Mouse (Mus musculus): ENCODE measurements around the gene Oip5. TPM values are rescaled to one million over a fixed set of nuclear protein-coding genes. Genes with fewer than 3 reads are reported as not detected.
A peak's percentile ranks its signal among the peaks of the same experiment; 100 is the strongest.

Oip5 gene
- total and polyA plus RNA-seq, 2 experiments from 2014 or later, result 4.5 to 5.4 TPM

DNA sequence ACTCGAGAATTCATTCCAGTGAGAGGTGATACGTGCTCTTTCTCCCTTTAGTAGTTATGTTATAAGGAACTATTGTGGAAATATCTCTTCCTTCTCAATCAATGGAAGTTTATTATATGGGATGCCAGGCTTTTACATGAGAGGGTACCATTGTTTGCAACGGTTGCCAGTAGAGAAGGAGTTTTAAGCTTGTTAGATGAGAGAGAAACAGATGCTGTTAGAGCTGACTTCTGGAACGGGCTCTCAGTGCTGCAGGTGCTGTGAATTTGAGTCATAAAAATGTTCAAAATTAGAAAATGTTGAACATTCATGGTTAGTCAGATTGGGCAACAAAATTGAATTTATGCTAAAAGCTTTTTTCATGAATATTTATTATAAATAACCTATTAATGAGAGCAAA is 17.2 kb downstream of the Oip5 start:
- peaks cover 13% of the 10 kb centered on the region for H3K4me1 ChIP-seq (ENCODE audit: insufficient read depth)
- TF ChIP-seq CTCF (IDR thresholded peaks at IDR 0.05; ENCODE audit: low read depth), result no peak
- no peaks in the 10 kb centered on the region for H3K9me3 ChIP-seq (ENCODE audit: low read length)
- peaks cover 21% of the 10 kb centered on the region for H3K36me3 ChIP-seq (ENCODE audit: insufficient read depth)
- H3K27me3 ChIP-seq (ENCODE audit: insufficient read depth, low read length), result no peaks in the 10 kb centered on the region
- no peak overlapping the region for H3K9ac ChIP-seq
- no peak overlapping the region for H3K27ac ChIP-seq (ENCODE audit: low read depth, low read length)
- H3K4me2 ChIP-seq (ENCODE audit: low read depth), result no peak overlapping the region
- DNase-seq (peak; percentile 18), ATAC-seq (no peak)
- WGBS, result 65% methylated on average over 4 of the region's 4 CpGs
- H3K4me3 ChIP-seq (ENCODE audit: low read depth, low read length), result no peak overlapping the region

DNA sequence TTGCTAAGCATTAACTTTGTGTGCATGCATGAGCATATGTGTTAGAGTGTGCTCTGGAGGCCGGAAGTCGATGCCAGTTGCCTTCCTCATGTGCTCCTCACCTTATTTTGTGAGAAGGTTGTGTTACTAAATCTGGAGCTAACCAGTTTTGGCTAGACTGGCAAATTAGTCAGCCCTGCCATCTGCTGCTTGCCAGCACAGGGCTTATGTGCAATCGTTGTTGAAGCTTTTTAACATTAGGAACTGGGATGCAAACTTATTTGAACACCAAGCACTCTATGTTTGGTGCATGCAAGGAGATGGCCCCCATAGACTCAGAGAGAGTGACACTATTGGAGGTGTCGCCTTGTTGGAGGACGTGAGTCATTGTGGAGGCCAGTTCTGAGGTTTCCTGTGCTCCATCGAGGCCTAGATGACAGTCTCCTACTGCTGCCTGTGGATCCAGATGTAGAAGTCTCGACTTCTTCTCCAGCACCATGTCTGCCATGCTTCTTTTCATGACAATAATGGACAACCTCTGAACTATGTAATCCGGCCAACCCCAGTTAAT is 21.4 kb downstream of the Oip5 start:
- Histone ChIP-seq H3K27me3 (ENCODE audit: insufficient read depth, low read length) (no peaks in the 10 kb centered on the region), H3K27ac (ENCODE audit: low read depth, low read length) (no peak overlapping the region), H3K4me1 (ENCODE audit: insufficient read depth) (peaks cover 20% of the 10 kb centered on the region), H3K36me3 (ENCODE audit: insufficient read depth) (peaks cover 18% of the 10 kb centered on the region), H3K4me3 (ENCODE audit: low read depth, low read length) (no peak overlapping the region), H3K4me2 (ENCODE audit: low read depth) (no peak overlapping the region), H3K9ac (no peak overlapping the region), H3K9me3 (ENCODE audit: low read length) (no peaks in the 10 kb centered on the region)
- peak; percentile 33 for DNase-seq
- WGBS, result 83% methylated on average over 8 of the region's 8 CpGs
- no peak for ATAC-seq
- TF ChIP-seq CTCF (IDR thresholded peaks at IDR 0.05; ENCODE audit: low read depth), result no peak

DNA sequence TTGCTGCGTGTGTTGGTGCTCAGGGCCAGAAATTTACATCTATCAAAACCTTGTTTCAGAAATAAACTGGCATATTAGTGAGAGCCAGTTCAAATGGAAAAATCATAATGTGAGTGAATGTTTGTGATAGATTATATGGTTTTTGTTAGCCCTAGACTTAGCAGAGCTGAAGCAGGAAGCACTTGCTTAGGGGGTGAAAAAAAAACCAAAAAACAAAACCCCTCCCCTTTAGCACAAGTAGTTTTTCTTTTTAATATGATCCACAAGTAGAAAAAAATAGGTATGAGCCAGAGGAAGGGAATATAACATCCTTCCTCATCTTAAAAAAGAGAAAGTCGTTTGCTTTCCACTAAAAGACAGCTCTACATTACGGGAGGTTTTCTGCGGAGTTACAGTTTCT is 23.0 kb downstream of the Oip5 start:
- 31% methylated on average over 4 of the region's 4 CpGs for WGBS
- H3K4me3 ChIP-seq (ENCODE audit: low read depth, low read length), result peak overlapping the region; percentile 79

DNA sequence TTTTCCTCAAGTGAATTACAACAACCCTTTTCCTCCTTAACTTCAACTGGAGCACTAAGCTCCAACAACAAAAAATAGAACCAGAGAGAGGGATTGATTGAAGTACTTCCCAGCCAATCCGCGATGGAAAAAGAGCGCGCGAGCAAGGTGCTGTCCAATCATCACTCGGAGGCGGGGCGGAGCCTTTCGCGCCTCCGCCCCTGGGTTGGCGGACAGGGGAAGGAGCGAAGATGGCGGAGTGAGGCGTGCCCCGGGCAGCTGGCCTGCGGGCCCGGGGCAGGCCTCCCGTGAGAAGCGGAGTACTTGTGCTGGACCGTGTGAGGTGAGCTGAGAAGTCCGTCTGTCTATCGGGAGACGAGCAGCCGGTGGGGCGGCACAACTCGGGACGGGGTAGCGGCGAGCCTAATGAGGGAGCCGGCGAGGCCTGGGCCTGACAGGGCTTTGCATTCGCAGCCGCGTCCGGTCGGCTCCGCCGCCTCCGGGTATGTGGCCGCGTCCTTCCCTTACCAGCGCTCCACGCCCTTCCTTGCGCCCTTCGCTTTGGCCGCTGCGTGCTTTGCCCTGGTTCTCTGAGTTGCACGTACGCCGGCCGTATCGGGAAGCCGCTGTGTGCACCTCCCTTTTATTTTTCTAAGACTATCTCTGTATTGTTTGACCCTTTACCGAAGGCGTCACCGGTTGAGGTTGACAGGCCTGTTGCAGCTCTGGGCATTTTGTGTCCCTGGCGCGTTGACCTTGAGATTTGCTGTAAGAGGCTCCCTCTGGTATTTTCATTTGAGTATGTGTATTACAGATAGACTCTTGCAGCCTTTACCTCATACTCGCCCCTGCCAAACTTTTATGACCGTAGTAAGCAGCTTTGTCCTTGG is 23.9 kb downstream of the Oip5 start:
- ATAC-seq (peak; percentile 99), DNase-seq (peak; percentile 99)
- H3K27ac ChIP-seq (ENCODE audit: low read depth, low read length), result peak overlapping the region; percentile 75
- H3K36me3 ChIP-seq (ENCODE audit: insufficient read depth), result peaks cover 16% of the 10 kb centered on the region
- peak overlapping the region; percentile 94 for H3K9ac ChIP-seq
- H3K4me3 ChIP-seq (ENCODE audit: low read depth, low read length), result peak overlapping the region; percentile 79
- H3K9me3 ChIP-seq (ENCODE audit: low read length), result no peaks in the 10 kb centered on the region
- peaks cover 11% of the 10 kb centered on the region for H3K4me1 ChIP-seq (ENCODE audit: insufficient read depth)
- H3K27me3 ChIP-seq (ENCODE audit: insufficient read depth, low read length), result no peaks in the 10 kb centered on the region
- no peak for TF ChIP-seq CTCF (IDR thresholded peaks at IDR 0.05; ENCODE audit: low read depth)
- WGBS, result 2% methylated on average over 61 of the region's 61 CpGs
- H3K4me2 ChIP-seq (ENCODE audit: low read depth), result peak overlapping the region; percentile 63

More for the DNA sequence above, 23.0 kb downstream of the Oip5 start:
- H3K9me3 ChIP-seq (ENCODE audit: low read length), result no peaks in the 10 kb centered on the region
- DNase-seq (no peak), ATAC-seq (no peak)
- TF ChIP-seq CTCF (IDR thresholded peaks at IDR 0.05; ENCODE audit: low read depth), result no peak
- no peaks in the 10 kb centered on the region for H3K27me3 ChIP-seq (ENCODE audit: insufficient read depth, low read length)
- H3K27ac ChIP-seq (ENCODE audit: low read depth, low read length), result no peak overlapping the region
- H3K9ac ChIP-seq, result peak overlapping the region; percentile 94
- H3K36me3 ChIP-seq (ENCODE audit: insufficient read depth), result peaks cover 23% of the 10 kb centered on the region
- H3K4me2 ChIP-seq (ENCODE audit: low read depth), result peak overlapping the region; percentile 63
- H3K4me1 ChIP-seq (ENCODE audit: insufficient read depth), result peaks cover 11% of the 10 kb centered on the region

DNA sequence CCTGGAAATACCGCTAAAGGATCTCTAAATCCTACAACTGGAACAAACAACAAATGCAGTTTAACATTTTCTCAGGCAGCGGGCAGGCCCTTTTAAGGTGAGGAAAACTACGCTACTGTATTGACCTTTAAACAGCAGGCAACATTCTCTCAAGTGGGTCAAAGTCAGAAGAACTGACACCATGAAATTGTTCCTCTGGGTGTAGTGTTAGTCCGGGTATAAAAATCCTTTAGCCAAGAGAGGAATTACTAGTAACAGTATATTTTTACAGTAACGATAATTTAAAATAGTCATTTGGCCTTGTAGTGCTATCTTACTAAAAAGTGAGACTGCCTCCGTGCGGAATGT is 24.5 kb downstream of the Oip5 start:
- no peak for DNase-seq
- peaks cover 16% of the 10 kb centered on the region; the same call in 1 of the 2 replicates for H3K36me3 ChIP-seq (ENCODE audit: insufficient read depth)
- no peak overlapping the region for H3K9ac ChIP-seq
- no peaks in the 10 kb centered on the region for H3K27me3 ChIP-seq (ENCODE audit: insufficient read depth, low read length)
- peak; percentile 18; the same call in 1 of the 2 replicates for TF ChIP-seq CTCF (IDR thresholded peaks at IDR 0.05; ENCODE audit: low read depth)
- WGBS, result 7% methylated on average over 7 of the region's 7 CpGs
- H3K27ac ChIP-seq (ENCODE audit: low read depth, low read length), result peak overlapping the region; percentile 54
- H3K4me1 ChIP-seq (ENCODE audit: insufficient read depth), result peaks cover 11% of the 10 kb centered on the region
- H3K4me2 ChIP-seq (ENCODE audit: low read depth), result peak overlapping the region; percentile 34
- H3K9me3 ChIP-seq (ENCODE audit: low read length), result no peaks in the 10 kb centered on the region
- peak overlapping the region; percentile 79 for H3K4me3 ChIP-seq (ENCODE audit: low read depth, low read length)
- no peak for ATAC-seq

DNA sequence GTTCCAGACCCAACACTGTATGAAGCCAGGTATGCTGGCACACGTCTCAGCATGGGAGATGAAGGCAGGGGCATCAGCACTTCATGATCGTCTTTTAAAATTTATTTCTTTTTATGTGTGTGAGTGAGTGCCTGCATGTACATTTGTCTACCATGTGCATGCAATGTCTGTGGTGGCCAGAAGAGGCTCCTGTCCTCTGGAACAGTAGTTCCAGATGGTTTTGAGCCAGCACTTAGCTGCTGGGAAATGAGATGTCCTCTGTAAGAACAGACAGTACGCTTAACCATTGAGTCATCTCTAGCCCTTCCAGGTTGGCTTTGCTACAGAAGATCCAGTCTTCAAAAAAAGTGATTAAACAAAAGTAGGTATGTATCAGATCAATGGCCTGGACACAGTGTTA is 27.0 kb downstream of the Oip5 start:
- DNase-seq, result no peak
- H3K27me3 ChIP-seq (ENCODE audit: insufficient read depth, low read length), result no peaks in the 10 kb centered on the region
- no peak overlapping the region for H3K4me3 ChIP-seq (ENCODE audit: low read depth, low read length)
- ATAC-seq, result no peak
- peaks cover 10% of the 10 kb centered on the region for H3K4me1 ChIP-seq (ENCODE audit: insufficient read depth)
- no peak overlapping the region for H3K27ac ChIP-seq (ENCODE audit: low read depth, low read length)
- H3K4me2 ChIP-seq (ENCODE audit: low read depth), result no peak overlapping the region
- H3K9me3 ChIP-seq (ENCODE audit: low read length), result no peaks in the 10 kb centered on the region
- H3K36me3 ChIP-seq (ENCODE audit: insufficient read depth), result peaks cover 6% of the 10 kb centered on the region; the same call in 1 of the 2 replicates
- 0 out of 2 replicates have a peak, but pooled peaks have one; percentile 21 for TF ChIP-seq CTCF (IDR thresholded peaks at IDR 0.05; ENCODE audit: low read depth)
- 93% methylated on average over 3 of the region's 3 CpGs for WGBS
- H3K9ac ChIP-seq, result no peak overlapping the region

DNA sequence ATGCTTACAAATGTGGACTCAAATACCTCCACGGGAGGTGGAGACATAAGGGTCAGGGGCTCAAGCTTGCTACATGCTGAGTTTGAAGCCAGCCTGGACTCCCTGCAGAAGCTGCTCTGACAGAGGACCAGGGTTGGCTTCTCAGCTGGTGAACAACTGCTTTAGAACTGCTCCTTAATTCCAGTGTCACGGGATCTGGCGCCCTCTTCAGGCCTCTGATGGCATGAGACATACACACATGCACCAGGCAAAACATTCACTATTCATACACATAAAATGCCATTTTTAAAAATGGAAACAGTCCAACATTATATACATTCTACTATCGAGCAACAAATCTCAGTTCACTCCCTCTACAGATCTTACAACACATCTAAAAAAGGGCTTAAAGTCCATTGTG is 30.9 kb downstream of the Oip5 start:
- ATAC-seq (no peak), DNase-seq (peak; percentile 53)
- Histone ChIP-seq H3K27ac (ENCODE audit: low read depth, low read length) (no peak overlapping the region), H3K4me1 (ENCODE audit: insufficient read depth) (no peaks in the 10 kb centered on the region), H3K4me2 (ENCODE audit: low read depth) (no peak overlapping the region), H3K9ac (no peak overlapping the region), H3K9me3 (ENCODE audit: low read length) (no peaks in the 10 kb centered on the region), H3K27me3 (ENCODE audit: insufficient read depth, low read length) (no peaks in the 10 kb centered on the region), H3K4me3 (ENCODE audit: low read depth, low read length) (no peak overlapping the region), H3K36me3 (ENCODE audit: insufficient read depth) (peaks cover 6% of the 10 kb centered on the region; the same call in 1 of the 2 replicates)
- TF ChIP-seq CTCF (IDR thresholded peaks at IDR 0.05; ENCODE audit: low read depth), result peak; percentile 64
- 13% methylated on average over 4 of the region's 4 CpGs for WGBS

All from forebrain, postnatal 0 days (tissue).